Mouse (Mus musculus): ENCODE measurements at regions not wholly inside any gene's neighbourhood (a gene's known extent, or its start where the extent isn't known, plus 50 kb on each side); places are given as distances from the start of the nearest gene placed in this dataset.

DNA sequence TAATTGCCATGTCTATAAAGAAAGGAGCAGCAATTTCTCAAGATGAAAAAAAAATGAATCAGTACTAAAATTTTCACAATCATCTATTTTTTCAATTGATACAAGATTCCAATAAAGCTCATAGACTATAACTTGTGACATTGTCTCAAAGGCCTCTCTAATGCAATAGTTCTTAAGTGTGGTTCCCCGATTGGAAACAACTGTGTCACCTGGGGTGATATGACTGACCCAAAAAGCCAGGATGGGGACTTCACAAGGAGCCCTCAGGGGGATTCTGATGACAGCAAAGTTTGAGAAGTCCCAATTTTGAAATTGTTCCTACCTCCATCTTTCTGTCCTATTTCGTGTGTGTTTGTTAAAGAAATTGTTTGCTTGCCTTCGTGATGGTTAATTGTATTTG lies 143.3 kb upstream of the Fndc3a start:
- no peak for DNase-seq (ENCODE audit: low spot score in 2 of 2)

GRCm38 (mm10) chr14:72850884-72851283 lies 141.1 kb upstream of the Fndc3a start:
- DNase-seq (ENCODE audit: low spot score in 2 of 2), result no peak

- no peak for DNase-seq (ENCODE audit: low spot score in 2 of 2)
Observed at GRCm38 (mm10) chr14:72848271-72848955, 138.6 kb upstream of the Fndc3a start.

DNA sequence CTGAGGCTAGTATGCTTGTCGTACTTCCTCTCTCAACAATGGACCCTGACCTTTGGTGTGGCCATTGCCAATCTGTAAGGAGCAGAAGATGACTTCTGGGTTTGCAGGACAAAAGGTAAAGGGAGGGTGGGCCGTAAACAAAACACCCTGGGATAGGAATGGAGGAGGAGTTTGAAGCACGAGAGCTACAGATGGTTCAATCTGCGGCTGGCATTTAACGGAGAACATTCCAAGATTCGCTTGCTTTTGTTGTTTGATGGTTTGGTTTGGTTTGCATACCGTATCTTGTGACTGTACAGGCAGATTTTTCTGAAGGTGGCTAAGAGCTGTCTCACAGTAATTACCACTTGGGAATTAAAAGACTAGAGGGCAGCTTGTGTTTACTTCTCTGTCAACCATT lies 137.7 kb upstream of the Fndc3a start:
- DNase-seq (ENCODE audit: low spot score in 2 of 2), result no peak

DNA sequence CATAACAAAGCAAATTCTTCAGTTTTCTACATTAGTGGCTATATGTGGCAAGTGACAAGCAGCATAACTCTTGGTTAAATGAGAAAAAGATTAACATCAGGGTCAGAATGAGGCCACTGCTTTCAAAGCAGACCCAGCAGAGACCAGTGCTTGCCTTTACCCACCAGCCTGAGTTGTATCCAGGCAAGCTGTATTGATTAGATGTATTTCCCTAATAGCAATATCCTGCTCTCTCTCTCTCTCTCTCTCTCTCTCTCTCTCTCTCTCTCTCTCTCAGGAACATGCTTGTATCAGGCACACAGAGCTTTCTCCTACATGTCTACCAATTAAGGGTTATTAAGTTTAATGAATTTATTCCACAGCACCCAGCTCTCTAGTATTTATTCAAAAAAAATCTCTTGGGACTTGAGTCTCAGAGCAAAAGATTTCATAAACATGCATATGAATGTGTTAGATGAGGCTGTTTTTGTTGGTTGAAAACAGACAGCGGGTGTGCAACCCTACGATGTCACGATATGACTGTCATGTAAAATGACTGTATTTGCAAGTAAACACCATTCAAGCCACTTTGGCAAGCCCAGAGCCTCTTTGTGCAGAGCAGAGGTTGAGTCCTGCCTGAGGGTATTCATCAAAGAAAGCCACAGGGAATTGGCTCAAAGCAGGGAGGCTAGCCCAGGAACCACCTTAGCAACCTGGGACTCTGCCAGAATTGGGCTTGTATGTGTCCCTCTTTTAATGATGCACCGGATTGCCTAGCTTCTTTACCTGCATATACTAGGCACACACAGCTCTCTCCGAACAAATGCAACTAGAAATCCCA lies 136.0 kb upstream of the Fndc3a start:
- DNase-seq (ENCODE audit: low spot score in 2 of 2), result no peak

DNA sequence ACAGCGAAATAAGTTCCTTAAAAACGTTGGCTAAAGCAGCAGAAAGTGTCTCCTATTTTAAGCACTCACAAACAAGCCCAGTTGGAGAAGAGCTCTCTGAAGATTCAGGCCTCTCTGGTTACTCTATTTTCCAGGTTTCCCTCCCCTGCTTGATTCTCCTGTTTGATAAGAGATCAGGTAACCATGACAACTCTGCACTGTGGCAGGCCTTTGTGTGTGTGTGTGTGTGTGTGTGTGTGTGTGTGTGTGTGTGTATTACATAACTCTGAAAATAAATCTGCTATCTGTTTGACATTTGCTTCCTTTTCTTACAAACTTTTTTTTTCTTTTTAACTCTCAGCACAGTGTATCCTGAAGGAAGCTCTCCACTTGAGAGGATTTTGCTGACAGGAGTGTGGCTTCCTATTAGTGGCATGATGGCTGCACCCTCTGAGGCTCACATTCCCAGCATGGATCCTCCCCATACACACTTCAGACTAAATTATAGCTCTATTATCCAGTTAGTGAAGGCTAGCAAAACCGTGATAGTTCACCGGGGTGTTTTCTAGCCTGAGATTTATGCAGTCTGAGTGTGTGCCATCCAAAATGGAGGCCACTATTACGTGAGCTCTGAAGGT lies 135.1 kb upstream of the Fndc3a start:
- no peak for DNase-seq (ENCODE audit: low spot score in 2 of 2)

- no peak for DNase-seq (ENCODE audit: low spot score in 2 of 2)
Observed at GRCm38 (mm10) chr14:72841753-72842152, 131.9 kb upstream of the Fndc3a start.

DNA sequence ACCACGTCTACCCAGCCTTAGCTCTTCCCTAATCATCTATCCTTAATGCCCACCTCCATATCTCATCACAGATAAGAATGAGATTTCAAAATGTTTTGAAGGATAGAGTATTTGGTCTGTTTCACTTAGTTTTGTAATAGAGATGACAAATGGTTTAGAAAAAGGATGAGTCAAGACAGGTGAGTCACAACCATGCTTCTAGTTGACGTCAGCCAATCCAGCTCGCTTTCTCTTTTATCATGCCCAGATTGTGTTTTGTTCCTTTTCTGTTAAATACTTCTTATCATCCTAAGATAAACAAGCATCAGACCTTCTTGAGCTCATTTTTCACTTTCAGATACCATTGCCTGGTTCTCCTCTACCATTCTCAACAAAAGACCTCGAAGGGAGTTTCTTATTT lies 125.4 kb upstream of the Fndc3a start:
- DNase-seq (ENCODE audit: low spot score in 2 of 2), result no peak

DNA sequence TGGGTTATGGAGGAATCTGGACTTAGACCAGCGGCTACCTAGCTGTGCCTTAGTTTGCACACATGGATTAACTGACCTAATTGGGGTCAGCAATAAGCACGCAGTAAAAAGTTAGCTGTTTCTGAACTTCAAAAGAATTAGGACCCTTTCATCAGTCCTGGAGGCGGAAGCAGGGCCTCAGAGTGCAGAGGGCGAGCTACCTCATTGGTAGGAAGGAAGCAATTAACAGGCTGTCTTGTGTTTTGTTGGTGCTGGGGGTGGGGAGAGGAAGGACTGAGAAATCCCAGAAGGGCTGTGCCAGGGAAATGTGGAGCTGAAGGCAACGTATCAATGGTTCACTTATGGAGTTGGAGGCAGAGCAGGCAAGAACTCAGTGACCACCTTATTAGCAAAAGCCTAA lies 119.5 kb upstream of the Fndc3a start:
- DNase-seq (ENCODE audit: low spot score in 2 of 2), result no peak

GRCm38 (mm10) chr14:72825549-72825948 lies 115.7 kb upstream of the Fndc3a start:
- no peak for DNase-seq (ENCODE audit: low spot score in 2 of 2)

DNA sequence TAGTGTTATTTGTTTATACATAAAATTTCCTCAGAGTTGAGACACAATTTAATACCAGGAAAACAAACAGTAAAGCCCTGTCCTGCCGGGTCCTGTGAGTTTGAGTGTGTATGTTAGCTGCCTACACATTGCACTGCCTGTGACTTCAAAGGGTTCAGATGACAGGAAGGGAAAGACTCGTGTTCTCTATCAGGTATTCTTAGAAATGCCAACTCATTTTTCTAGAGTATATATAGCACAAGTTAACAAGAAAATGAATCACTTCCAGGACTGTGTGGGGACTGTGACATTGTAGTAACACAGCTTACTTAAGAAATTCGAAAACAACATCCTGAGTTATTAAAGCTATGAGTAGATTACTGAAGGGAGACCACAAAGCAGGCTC lies 112.4 kb upstream of the Fndc3a start:
- no peak for DNase-seq (ENCODE audit: low spot score in 2 of 2)

GRCm38 (mm10) chr14:72821517-72822230 lies 111.9 kb upstream of the Fndc3a start:
- no peak for DNase-seq (ENCODE audit: low spot score in 2 of 2)

- DNase-seq (ENCODE audit: low spot score in 2 of 2), result no peak
Observed at GRCm38 (mm10) chr14:72819037-72819436, 109.2 kb upstream of the Fndc3a start.

DNA sequence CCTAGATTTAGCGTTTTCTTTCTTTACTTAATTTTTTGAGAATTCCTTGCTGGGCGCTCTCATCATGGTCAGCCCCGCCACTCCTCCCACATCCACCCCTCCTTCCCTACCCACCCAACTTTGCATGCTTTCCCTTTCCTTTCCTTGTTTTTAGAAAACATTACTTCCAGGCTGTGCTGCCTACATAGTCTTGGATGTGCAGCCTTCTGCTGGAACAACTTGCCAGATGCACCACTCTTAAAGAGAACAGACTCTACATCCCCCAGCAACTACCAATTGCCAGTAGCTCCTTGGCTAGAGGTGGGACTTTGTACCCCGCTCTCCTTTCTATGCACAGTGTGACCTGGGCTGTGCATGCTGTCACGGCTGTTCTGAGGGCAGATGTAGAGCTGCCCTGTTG lies 108.0 kb upstream of the Fndc3a start:
- DNase-seq (ENCODE audit: low spot score in 2 of 2), result no peak

- no peak for DNase-seq (ENCODE audit: low spot score in 2 of 2)
Observed at GRCm38 (mm10) chr14:72816847-72817246, 107.0 kb upstream of the Fndc3a start.

DNA sequence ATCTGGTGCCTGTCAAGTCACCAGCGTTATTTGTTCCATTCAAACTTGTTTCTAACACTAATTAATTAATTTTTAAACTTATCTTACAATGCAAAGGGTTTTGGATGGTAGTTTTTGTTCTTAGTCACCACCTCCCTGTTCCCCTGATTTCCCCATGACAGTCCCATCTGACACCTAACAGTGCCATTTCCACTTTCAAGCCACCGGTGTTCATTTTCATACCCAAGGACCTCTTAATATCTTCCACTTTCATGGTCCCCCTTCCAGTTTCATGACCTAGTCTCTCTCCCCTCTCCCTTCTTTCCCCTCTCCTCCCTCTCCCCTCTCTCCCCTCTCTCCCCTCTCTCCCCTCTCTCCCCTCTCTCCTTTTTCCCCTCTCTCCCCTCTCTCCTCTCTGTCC lies 99.3 kb upstream of the Fndc3a start:
- DNase-seq (ENCODE audit: low spot score in 2 of 2), result no peak

- DNase-seq (ENCODE audit: low spot score in 2 of 2), result no peak
Observed at GRCm38 (mm10) chr14:72807947-72808346, 98.1 kb upstream of the Fndc3a start.

DNA sequence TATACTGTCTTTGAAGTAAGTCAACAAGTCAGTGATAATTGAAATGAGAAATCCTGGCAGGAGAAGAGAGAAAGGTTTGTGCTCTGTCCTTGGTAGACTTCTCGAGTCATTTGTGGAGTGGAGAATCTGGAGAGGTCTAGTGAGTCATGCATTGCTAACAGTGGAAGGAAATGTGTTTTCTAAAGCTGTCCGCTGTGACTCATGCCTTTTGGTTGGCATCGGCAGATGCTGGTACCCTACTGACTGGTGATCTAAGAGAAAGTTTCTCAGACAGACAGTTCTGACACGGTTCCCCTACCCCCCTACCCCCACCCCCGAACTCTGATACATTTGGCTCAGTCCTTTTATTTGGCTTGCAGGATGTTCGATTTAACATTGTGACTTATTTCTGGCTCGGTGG lies 97.5 kb upstream of the Fndc3a start:
- no peak for DNase-seq (ENCODE audit: low spot score in 2 of 2)

- DNase-seq (ENCODE audit: low spot score in 2 of 2), result no peak
Observed at GRCm38 (mm10) chr14:72806598-72806997, 96.8 kb upstream of the Fndc3a start.

GRCm38 (mm10) chr14:72803579-72803978 lies 93.8 kb upstream of the Fndc3a start:
- no peak for DNase-seq (ENCODE audit: low spot score in 2 of 2)

GRCm38 (mm10) chr14:72790654-72791053 lies 80.9 kb upstream of the Fndc3a start:
- no peak for DNase-seq (ENCODE audit: low spot score in 2 of 2)

DNA sequence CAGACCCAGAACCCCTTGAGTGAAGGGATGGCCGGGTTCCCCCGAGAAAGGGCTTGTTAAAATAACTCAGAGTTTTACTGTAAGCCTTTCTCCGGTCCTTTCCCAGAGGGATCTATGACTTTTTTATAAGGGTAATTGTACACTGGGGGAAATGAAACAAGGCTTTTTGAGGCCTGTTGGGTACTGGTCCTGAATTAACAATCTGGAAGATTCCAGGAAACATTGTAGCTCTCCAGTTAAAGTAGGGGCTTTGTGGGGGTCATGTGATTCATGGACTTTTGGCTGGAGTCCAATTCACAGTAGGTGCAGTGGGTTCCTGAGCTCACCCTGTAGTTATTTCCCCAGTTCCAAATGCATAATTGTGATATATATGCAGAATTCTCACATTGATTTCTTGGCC lies 77.1 kb upstream of the Fndc3a start:
- DNase-seq (ENCODE audit: low spot score in 2 of 2), result no peak

Data from gastrocnemius, postnatal 4 days (tissue).